Mouse (Mus musculus) layer of hippocampus, adult 11-12 months (tissue): ENCODE measurements around the gene Kctd2.
"Not testable (repeated sequence)": the region's sequence is repeated elsewhere in the genome, so short reads cannot be mapped to it uniquely, and the experiment has no call there.

Experiments
- DNase-seq: peaks from one replicate; pipeline ENCODE4 v3.0.0; 2022; ENCODE audit warnings: low spot score

Kctd2 gene

GRCm38 (mm10) chr11:115475025-115475757 is 55.3 kb downstream of the Kctd2 start, which contains the start of gene Armc7:
TSS of gene Armc7 (plus strand) at chr11:115475667.
- peak; percentile 94 for DNase-seq

- DNase-seq = peak; percentile 28
Measured at GRCm38 (mm10) chr11:115475758-115476237, 55.9 kb downstream of the Kctd2 start.

GRCm38 (mm10) chr11:115476630-115477029 is 56.7 kb downstream of the Kctd2 start:
- not testable (repeated sequence) for DNase-seq

GRCm38 (mm10) chr11:115477388-115477787 is 57.5 kb downstream of the Kctd2 start:
- DNase-seq = not testable (repeated sequence)

GRCm38 (mm10) chr11:115478296-115478938 is 58.5 kb downstream of the Kctd2 start:
- no peak for DNase-seq
